Mouse (Mus musculus): ENCODE measurements around the gene Crhbp. TPM values are rescaled to one million over a fixed set of nuclear protein-coding genes. Genes with fewer than 3 reads are reported as not detected.
A peak's percentile ranks its signal among the peaks of the same experiment; 100 is the strongest.

Gene Crhbp
- polyA plus RNA-seq, 1 experiment from 2014 or later, result 2.0 TPM

DNA sequence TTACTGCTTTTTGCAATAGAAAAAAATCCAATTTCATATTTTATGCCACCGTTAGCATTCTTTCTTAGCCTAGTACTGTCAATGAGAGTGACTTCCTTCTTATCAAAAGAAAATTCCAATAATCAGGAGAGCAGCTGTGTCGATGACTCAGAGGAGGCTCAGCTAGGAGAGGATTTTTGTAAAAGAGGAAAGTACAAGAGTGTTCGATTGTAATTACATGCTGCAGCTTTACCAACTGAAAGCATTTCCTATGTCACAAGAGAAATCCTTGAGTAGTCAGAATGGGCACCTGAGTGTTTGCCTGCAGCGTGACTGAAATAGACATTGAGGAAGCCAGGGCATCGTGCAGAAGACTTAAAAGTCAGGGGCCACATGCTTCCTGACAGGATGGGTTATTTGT, 5.2 kb downstream of the Crhbp start:
- Histone ChIP-seq H3K36me3 (replicated peaks; ENCODE audit: control insufficient read depth, insufficient read depth, low read depth, low read length) (no peaks in the 10 kb centered on the region), H3K4me2 (ENCODE audit: low read depth, low read length) (no peak overlapping the region), H3K27me3 (ENCODE audit: control insufficient read depth, insufficient read depth, low read length) (peaks cover 10% of the 10 kb centered on the region), H3K27ac (replicated peaks; ENCODE audit: low read depth, low read length) (no peak overlapping the region), H3K9me3 (replicated peaks; ENCODE audit: control insufficient read depth, low read length) (no peaks in the 10 kb centered on the region), H3K4me1 (ENCODE audit: control insufficient read depth, insufficient read depth, low read length) (no peaks in the 10 kb centered on the region), H3K9ac (replicated peaks; ENCODE audit: low read length) (no peak overlapping the region), H3K4me3 (ENCODE audit: low read depth, low read length) (no peak overlapping the region)
- 84% methylated on average over 5 of the region's 5 CpGs for WGBS
- ATAC-seq (replicated peaks; ENCODE audit: insufficient number of reproducible peaks, low FRiP score, low TSS enrichment, low read depth), result no peak
- no peak for DNase-seq (ENCODE audit: low spot score)

DNA sequence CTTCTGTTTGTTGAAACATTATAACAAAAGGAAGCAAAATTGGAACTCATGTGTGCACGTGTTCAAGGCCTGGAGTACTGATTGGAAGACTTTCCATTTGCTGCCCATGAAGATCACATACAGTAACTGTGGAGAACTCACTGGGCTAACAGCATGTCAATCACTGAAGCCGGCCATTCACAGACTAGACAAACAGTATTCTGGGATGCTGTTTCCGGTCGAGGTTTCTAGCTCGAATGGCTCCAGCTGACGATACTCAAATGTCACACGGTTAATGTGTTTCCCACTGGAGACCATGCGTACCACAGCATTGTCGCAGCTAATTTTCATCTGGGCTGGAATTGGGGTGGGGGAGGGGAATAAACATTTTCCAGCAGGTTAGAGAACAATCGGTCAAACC, 13.0 kb downstream of the Crhbp start:
- no peaks in the 10 kb centered on the region for H3K4me1 ChIP-seq (ENCODE audit: control insufficient read depth, insufficient read depth, low read length)
- H3K27ac ChIP-seq (replicated peaks; ENCODE audit: low read depth, low read length), result no peak overlapping the region
- H3K9me3 ChIP-seq (replicated peaks; ENCODE audit: control insufficient read depth, low read length), result no peaks in the 10 kb centered on the region
- no peak overlapping the region for H3K4me2 ChIP-seq (ENCODE audit: low read depth, low read length)
- ATAC-seq (replicated peaks; ENCODE audit: insufficient number of reproducible peaks, low FRiP score, low TSS enrichment, low read depth) (no peak), DNase-seq (ENCODE audit: low spot score) (peak; percentile 12)
- no peak overlapping the region for H3K4me3 ChIP-seq (ENCODE audit: low read depth, low read length)
- no peaks in the 10 kb centered on the region for H3K36me3 ChIP-seq (replicated peaks; ENCODE audit: control insufficient read depth, insufficient read depth, low read depth, low read length)
- no peaks in the 10 kb centered on the region for H3K27me3 ChIP-seq (ENCODE audit: control insufficient read depth, insufficient read depth, low read length)
- WGBS, result 67% methylated on average over 10 of the region's 10 CpGs
- no peak overlapping the region for H3K9ac ChIP-seq (replicated peaks; ENCODE audit: low read length)

DNA sequence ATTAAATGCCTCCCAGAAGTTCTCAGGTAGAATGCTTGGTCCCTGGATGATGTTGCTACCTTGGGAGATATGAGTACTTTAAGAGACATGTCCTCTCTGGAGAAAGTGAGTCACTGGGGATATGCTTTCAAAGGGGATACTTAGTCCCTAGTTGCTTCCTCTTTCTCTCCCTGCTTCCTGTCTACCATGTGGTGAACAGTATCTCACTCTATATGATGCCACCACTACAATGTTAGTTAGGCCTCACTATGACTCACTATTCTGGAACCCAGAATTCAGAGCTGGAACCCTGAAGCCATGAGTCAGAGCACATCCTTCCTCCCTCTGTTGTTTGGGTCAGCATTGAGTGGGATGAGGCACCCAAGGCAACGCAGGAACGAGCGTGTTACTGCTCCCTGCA, 17.2 kb downstream of the Crhbp start:
- Histone ChIP-seq H3K9ac (replicated peaks; ENCODE audit: low read length) (no peak overlapping the region), H3K4me2 (ENCODE audit: low read depth, low read length) (no peak overlapping the region), H3K4me1 (ENCODE audit: control insufficient read depth, insufficient read depth, low read length) (no peaks in the 10 kb centered on the region), H3K4me3 (ENCODE audit: low read depth, low read length) (no peak overlapping the region), H3K27me3 (ENCODE audit: control insufficient read depth, insufficient read depth, low read length) (no peaks in the 10 kb centered on the region), H3K9me3 (replicated peaks; ENCODE audit: control insufficient read depth, low read length) (no peaks in the 10 kb centered on the region), H3K36me3 (replicated peaks; ENCODE audit: control insufficient read depth, insufficient read depth, low read depth, low read length) (no peaks in the 10 kb centered on the region), H3K27ac (replicated peaks; ENCODE audit: low read depth, low read length) (no peak overlapping the region)
- no peak for ATAC-seq (replicated peaks; ENCODE audit: insufficient number of reproducible peaks, low FRiP score, low TSS enrichment, low read depth)
- DNase-seq (ENCODE audit: low spot score), result no peak
- 92% methylated on average over 3 of the region's 3 CpGs for WGBS

DNA sequence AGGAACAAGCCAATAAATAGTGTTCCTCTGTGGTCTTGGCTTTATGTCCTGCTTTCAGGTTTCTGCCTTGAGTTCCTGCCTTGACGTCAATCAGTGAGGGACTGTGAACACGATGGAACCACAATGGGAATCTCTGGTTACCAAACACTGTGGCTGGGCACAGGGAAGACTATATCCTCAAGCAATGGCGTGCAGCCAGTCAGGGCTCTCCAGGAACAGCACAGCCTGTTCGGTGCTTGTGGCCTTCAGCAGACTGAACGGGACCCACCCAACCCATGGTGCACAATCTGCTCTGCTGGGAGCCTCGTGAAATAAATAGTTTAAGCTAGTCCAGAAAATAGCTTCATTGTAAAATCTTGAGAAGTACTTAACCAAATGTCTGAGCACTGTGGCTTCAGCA, 18.3 kb downstream of the Crhbp start:
- H3K36me3 ChIP-seq (replicated peaks; ENCODE audit: control insufficient read depth, insufficient read depth, low read depth, low read length), result no peaks in the 10 kb centered on the region
- no peak overlapping the region for H3K9ac ChIP-seq (replicated peaks; ENCODE audit: low read length)
- no peaks in the 10 kb centered on the region for H3K9me3 ChIP-seq (replicated peaks; ENCODE audit: control insufficient read depth, low read length)
- ATAC-seq (replicated peaks; ENCODE audit: insufficient number of reproducible peaks, low FRiP score, low TSS enrichment, low read depth), result no peak
- H3K27ac ChIP-seq (replicated peaks; ENCODE audit: low read depth, low read length), result no peak overlapping the region
- no peaks in the 10 kb centered on the region for H3K27me3 ChIP-seq (ENCODE audit: control insufficient read depth, insufficient read depth, low read length)
- no peak for DNase-seq (ENCODE audit: low spot score)
- H3K4me3 ChIP-seq (ENCODE audit: low read depth, low read length), result no peak overlapping the region
- H3K4me2 ChIP-seq (ENCODE audit: low read depth, low read length), result no peak overlapping the region
- WGBS, result 72% methylated on average over 6 of the region's 6 CpGs
- H3K4me1 ChIP-seq (ENCODE audit: control insufficient read depth, insufficient read depth, low read length), result no peaks in the 10 kb centered on the region

DNA sequence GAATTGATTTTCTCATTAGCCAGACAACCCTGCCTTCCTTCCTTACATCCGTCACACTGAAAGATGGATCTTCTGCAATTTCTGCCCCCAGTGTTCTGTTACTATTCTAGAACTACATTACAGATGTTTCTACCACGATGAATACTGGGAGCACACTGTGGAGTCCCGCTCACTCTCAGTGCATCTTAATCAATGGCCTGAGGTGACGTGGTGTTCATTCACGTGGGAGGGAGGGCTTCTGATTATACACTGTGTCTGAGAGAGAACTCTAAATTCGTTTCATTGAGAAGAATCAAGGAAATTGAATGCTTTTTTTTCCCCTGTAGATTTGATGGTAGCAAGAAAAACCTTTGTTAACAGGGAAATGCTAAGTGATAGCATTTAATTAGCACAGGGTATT, 19.2 kb downstream of the Crhbp start:
- DNase-seq (ENCODE audit: low spot score) (no peak), ATAC-seq (replicated peaks; ENCODE audit: insufficient number of reproducible peaks, low FRiP score, low TSS enrichment, low read depth) (no peak)
- no peak overlapping the region for H3K4me2 ChIP-seq (ENCODE audit: low read depth, low read length)
- no peaks in the 10 kb centered on the region for H3K27me3 ChIP-seq (ENCODE audit: control insufficient read depth, insufficient read depth, low read length)
- 64% methylated on average over 6 of the region's 6 CpGs for WGBS
- H3K27ac ChIP-seq (replicated peaks; ENCODE audit: low read depth, low read length), result no peak overlapping the region
- no peaks in the 10 kb centered on the region for H3K9me3 ChIP-seq (replicated peaks; ENCODE audit: control insufficient read depth, low read length)
- no peaks in the 10 kb centered on the region for H3K4me1 ChIP-seq (ENCODE audit: control insufficient read depth, insufficient read depth, low read length)
- no peak overlapping the region for H3K9ac ChIP-seq (replicated peaks; ENCODE audit: low read length)
- no peak overlapping the region for H3K4me3 ChIP-seq (ENCODE audit: low read depth, low read length)
- no peaks in the 10 kb centered on the region for H3K36me3 ChIP-seq (replicated peaks; ENCODE audit: control insufficient read depth, insufficient read depth, low read depth, low read length)

DNA sequence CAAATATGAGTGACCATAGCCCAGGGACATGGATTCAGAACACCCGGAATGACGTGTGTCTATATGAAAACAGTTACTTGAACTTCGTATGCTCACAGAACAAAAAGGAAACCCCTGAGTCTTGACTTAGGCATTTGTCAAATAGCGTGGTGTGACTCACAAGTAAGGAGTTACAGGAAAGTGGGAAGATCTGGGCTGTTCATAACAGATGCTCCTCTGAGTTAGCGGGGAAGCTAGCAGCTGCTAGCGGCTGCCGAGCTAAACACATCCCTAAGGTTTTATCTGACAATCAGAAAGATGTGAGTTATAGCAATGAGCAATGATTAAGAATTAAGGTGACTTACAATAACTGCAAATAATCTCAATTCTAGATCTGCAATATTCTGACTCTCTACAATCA, 19.8 kb downstream of the Crhbp start:
- no peaks in the 10 kb centered on the region for H3K4me1 ChIP-seq (ENCODE audit: control insufficient read depth, insufficient read depth, low read length)
- H3K9ac ChIP-seq (replicated peaks; ENCODE audit: low read length), result no peak overlapping the region
- H3K36me3 ChIP-seq (replicated peaks; ENCODE audit: control insufficient read depth, insufficient read depth, low read depth, low read length), result no peaks in the 10 kb centered on the region
- WGBS, result 76% methylated on average over 7 of the region's 7 CpGs
- no peak for DNase-seq (ENCODE audit: low spot score)
- no peak overlapping the region for H3K27ac ChIP-seq (replicated peaks; ENCODE audit: low read depth, low read length)
- no peaks in the 10 kb centered on the region for H3K9me3 ChIP-seq (replicated peaks; ENCODE audit: control insufficient read depth, low read length)
- H3K4me3 ChIP-seq (ENCODE audit: low read depth, low read length), result no peak overlapping the region
- H3K4me2 ChIP-seq (ENCODE audit: low read depth, low read length), result no peak overlapping the region
- no peaks in the 10 kb centered on the region for H3K27me3 ChIP-seq (ENCODE audit: control insufficient read depth, insufficient read depth, low read length)
- ATAC-seq (replicated peaks; ENCODE audit: insufficient number of reproducible peaks, low FRiP score, low TSS enrichment, low read depth), result no peak

DNA sequence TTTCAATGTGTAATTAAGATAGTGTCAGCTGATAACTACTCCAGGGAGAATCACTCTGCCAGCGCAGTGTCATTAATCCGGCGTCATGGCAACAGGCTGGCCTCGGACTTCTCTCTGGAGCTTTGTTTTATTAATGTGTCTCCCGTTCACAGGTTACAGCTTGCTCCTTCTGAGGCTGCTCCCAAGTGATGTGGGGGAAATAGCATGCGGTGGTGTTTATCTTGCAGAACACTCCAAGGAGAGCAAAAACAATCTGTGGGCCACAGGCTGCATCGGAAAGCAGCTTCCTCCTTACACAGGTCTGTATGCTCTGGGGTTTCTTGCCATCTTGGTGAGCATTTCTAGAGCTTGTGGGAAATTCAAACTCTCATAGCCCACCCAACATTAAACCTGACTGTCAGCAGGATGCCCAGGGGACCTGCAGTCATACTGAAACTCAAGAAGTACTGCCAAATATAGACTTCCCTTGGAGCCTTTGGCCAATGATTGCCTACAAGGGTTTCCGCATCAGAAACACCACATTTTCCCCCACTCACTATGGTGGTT, 25.4 kb downstream of the Crhbp start:
- Histone ChIP-seq H3K36me3 (replicated peaks; ENCODE audit: control insufficient read depth, insufficient read depth, low read depth, low read length) (no peaks in the 10 kb centered on the region), H3K27ac (replicated peaks; ENCODE audit: low read depth, low read length) (no peak overlapping the region), H3K9me3 (replicated peaks; ENCODE audit: control insufficient read depth, low read length) (no peaks in the 10 kb centered on the region), H3K9ac (replicated peaks; ENCODE audit: low read length) (no peak overlapping the region), H3K4me2 (ENCODE audit: low read depth, low read length) (no peak overlapping the region), H3K4me3 (ENCODE audit: low read depth, low read length) (no peak overlapping the region), H3K4me1 (ENCODE audit: control insufficient read depth, insufficient read depth, low read length) (peaks cover 2% of the 10 kb centered on the region; the same call in 1 of the 2 replicates), H3K27me3 (ENCODE audit: control insufficient read depth, insufficient read depth, low read length) (no peaks in the 10 kb centered on the region)
- peak; percentile 31 for DNase-seq (ENCODE audit: low spot score)
- 37% methylated on average over 8 of the region's 8 CpGs for WGBS
- peak; percentile 65; the same call in 1 of the 2 replicates for ATAC-seq (replicated peaks; ENCODE audit: insufficient number of reproducible peaks, low FRiP score, low TSS enrichment, low read depth)

DNA sequence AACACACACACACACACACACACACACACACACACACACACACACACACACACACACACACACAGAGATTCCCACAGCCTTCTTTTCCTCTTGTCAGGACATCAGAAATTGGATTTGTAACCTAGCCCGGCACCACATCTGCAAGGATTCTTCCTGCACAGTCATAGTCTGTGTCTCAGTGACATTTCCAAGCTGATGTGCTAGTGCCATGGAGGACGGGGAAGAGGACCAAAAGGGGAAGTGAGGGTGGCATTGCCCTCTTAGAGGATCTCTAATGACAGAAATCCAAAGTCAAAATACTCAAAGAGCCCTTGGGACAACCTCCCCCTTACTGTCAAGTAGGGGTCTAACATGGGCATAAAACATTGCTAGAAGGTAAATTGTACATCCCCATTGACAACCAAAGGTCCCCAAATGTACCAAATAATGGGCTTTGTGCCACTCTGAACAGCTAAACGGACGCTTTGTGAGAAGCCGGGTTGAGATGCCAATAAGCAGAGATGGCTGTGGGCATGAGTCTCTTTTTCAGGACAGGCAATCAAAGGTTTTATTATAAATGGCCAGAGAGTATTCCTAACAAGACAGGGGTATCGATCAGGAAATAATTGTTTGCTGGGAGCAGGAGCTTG, 26.0 kb downstream of the Crhbp start:
- WGBS, result 60% methylated on average over 6 of the region's 6 CpGs
- Histone ChIP-seq H3K9me3 (replicated peaks; ENCODE audit: control insufficient read depth, low read length) (no peaks in the 10 kb centered on the region), H3K27me3 (ENCODE audit: control insufficient read depth, insufficient read depth, low read length) (no peaks in the 10 kb centered on the region), H3K4me3 (ENCODE audit: low read depth, low read length) (no peak overlapping the region), H3K4me2 (ENCODE audit: low read depth, low read length) (no peak overlapping the region), H3K9ac (replicated peaks; ENCODE audit: low read length) (no peak overlapping the region), H3K36me3 (replicated peaks; ENCODE audit: control insufficient read depth, insufficient read depth, low read depth, low read length) (no peaks in the 10 kb centered on the region), H3K4me1 (ENCODE audit: control insufficient read depth, insufficient read depth, low read length) (peaks cover 2% of the 10 kb centered on the region; the same call in 1 of the 2 replicates), H3K27ac (replicated peaks; ENCODE audit: low read depth, low read length) (no peak overlapping the region)
- no peak for ATAC-seq (replicated peaks; ENCODE audit: insufficient number of reproducible peaks, low FRiP score, low TSS enrichment, low read depth)
- DNase-seq (ENCODE audit: low spot score), result no peak

Data from embryonic facial prominence, embryonic 11.5 days (tissue).